Mouse (Mus musculus) ovary, adult 18-20 months (tissue): ENCODE data around the gene Atg9b.

Experiments
- DNase-seq: peaks from one replicate; pipeline ENCODE4 v3.0.0; 2022; ENCODE audit warnings: low spot score, mixed read lengths

Gene Atg9b

DNA sequence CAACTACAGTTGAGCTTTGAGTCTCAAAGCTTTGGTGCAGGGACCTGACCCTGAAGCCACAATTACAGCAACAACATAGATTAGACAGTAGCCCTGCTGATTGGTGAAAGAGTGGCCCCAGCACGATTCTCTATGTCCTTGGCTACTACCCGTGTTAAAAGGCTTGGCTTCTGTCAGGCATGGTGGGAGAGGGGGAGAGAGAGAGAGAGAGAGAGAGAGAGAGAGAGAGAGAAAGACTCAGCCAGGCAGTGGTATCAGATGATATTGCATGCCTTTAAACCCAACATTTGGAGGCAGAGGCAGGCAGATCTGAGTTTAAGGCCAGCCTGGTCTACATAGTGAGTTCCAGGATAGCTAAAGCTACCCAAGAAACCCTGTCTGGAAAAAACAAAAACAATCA, 10.0 kb downstream of the Atg9b start:
- no peak for DNase-seq

DNA sequence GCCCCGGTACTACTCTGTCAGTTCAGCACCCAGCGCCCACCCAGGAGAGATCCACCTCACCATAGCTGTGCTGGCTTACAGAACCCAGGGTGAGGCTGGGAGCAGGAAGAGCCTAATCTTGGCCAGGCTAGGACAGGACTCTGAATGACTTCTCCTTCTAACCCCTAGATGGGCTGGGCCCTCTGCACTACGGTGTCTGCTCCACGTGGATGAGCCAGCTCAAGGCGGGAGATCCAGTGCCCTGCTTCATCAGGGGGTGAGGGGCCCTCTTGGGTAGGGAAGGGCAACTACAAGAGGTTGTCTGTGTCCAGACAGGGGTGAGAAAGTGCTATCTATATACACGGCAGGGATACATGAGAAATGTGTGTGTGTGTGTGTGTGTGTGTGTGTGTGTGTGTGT, 10.5 kb downstream of the Atg9b start:
- no peak for DNase-seq

DNA sequence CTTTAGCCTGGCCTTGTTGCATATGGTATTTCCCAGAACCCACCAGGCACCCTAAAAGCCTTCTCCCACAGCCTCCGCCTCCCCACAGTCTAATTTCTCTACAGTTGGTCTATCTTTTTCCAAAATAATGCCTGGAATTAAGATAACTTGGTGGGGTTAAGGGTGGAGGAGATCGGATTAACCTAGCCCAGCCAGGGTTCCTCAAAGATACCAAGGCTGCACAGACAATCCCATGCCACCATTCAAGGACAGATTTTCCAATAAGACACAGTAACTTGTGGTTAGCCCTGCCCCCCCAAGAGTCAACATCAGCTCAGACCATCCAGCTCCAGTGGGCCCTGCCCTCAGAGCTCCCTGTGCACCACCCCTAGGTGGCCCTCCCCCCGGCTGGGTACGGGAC, 11.4 kb downstream of the Atg9b start:
- DNase-seq = no peak

DNA sequence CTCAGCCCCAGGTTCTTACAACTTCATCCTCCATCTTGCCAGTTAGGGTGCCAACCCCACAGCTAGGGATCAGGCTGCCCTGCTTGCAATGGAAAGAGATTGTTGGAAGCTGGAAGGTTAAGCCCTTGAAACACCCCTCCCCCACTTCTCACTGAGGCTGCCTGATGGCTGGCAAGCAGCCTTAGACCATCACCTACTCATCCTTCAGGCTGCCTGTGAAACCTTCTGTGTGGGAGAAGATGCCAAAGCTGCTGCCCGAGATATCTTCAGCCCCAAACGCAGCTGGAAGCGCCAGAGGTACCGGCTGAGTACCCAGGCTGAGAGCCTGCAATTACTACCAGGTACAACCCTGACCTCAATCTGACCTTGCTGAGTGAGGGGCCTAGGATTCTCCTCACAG, 12.4 kb downstream of the Atg9b start:
- no peak for DNase-seq

DNA sequence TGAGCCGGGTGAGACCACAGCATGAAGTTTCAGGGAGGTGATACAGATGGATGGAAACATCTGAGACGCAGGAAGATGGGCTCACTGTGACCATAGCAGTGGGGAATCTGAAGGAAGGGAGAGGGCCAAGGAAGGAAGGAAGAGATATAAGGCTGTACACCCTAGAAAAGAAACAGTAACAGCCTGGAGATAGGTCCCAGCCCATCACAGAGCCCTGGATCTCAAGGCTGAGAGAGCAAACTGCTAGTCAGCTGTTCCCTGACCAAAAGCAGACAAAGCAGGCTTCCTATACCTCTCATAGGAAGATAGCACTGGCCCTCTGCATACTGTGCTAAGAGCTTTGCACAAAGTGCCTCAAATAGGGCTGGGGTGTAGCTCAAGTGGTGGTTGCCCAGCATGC, 13.2 kb downstream of the Atg9b start:
- DNase-seq = no peak

DNA sequence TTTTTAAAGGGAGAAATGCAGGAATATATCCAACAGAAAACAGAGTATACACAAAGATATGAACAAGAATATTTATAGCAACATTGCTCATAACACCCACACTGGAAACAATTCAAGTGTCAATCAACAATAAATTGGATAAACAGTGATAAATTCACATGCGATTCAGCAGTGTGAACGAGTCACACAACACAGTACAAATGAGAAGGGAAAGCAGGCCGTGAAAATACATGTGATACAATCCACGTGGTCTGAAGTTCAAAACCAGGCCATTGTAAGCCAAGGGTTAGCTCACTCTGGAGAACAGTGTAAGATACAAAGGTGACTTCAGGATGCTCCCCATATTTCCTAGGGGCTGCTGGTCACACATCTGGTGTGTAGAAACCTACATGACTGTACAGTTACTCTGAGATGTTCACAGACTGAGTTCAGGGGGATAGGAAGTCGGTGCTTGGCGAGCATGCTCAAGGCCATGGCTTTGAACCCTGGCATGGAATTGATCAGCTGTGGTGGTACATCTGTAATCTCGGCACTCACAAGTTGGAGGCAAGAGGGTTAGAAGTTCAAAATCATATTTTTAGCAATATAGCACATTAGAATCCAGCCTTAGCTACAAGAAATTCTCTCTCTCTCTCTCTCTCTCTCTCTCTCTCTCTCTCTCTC, 17.1 kb downstream of the Atg9b start:
- DNase-seq = no peak

DNA sequence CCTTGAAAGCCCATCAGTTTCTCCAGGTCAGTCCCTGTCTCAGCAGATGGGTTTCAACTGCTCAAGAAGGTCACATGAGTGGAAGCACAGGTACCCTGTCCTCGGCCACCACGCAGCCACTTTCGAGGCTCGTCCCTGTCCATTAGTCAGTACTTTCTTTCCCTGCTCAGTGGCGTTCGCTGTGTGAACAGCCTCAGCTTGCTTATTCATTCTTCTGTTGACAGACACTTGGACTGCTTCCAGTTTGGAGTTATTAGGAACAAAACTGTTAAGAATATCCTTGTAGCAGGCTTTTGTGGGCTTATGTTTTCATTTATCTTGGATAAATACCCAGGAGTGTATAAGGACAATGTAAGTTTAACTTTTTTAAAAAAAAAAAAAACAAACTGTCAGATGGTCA, 17.7 kb downstream of the Atg9b start:
- no peak for DNase-seq

DNA sequence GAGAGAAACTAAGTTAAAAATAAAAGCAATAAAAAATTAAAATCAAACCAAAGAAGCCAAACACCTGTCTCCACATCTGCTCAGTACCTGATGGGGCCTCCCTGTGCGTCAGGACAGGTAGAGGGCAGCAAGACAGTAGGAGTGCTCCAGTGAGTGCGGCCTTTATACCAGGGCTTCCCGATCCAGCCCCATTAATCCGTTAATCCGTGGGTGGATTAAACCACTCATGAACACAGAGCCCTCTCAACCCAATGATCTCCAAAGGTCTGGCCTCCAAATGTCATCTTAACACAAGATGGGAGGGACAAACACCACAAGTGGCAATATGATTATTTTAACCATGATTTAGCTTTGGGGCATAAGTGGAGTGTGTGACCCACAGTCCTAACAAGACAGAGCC, 18.1 kb downstream of the Atg9b start:
- no peak for DNase-seq

DNA sequence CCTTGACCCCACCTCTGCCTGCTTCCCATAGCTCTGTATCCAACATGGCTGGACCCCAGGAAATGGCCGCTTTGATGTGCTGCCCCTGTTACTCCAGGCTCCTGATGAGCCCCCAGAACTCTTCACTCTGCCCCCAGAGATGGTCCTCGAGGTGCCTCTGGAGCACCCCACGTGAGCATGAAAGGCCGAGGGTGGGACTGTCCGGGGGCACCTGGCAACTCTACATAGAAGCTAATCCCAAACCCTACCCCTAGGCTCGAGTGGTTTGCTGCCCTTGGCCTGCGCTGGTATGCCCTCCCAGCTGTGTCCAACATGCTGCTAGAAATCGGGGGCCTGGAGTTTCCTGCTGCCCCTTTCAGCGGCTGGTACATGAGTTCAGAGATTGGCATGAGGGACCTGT, 22.2 kb downstream of the Atg9b start:
- no peak for DNase-seq

DNA sequence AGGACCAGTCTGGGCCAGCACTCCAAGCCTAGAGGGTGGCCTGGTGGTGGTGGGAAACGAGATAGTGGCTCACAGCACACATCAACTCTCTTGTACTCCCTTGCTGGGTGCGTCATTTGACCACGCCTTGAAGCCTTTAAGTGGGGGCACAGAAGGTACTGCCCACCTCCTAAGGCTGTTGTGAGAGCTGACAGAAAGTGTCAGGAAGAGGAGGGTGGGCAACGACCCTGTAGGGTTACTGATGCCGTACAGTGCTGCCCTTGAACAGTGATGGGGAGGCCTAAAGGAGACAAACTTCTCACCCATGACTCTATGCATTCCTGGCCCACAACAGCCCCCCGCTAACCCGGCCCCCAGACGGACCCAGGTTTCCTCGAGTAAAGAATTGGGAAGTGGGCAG, 25.5 kb downstream of the Atg9b start:
- no peak for DNase-seq

DNA sequence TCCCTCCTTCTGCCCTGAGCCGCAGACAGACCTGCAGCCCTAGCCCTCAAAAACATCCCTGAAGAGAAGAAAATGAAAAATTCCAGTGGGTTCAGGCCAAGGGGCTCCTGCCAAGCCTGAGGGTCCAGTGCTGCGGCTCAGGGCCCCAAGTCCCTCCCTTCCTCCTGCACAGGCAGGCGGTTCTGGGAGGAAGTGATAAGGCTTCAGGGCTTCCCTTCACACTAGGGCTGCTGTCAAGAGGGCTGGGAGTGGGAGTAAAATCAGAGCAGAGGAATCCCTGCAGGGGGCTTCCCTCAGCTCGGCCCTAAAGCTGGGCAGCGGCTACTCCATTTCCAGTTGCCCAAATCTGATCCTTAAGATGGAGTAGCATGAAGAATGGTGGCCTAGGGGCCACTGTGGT, 26.4 kb downstream of the Atg9b start:
- no peak for DNase-seq

DNA sequence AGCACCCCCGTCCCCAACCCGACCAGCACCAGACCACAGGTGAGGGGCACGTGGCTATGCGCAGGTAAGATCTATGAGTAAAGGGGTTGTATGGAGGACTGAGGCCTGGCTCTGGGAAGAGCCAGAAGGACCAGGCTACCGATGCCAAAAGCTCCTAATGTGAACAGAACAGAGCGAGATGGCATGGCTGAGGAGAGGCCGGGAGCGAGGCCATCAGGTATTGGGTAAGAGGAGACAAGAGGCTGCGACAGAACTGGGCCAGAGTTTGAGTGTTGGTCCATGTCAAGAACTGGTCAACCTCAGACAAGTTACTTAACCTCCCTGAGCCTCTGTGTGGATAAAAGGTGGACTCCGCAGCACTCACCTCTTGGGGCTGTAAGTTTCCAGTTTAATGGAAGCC, 27.0 kb downstream of the Atg9b start:
- no peak for DNase-seq

DNA sequence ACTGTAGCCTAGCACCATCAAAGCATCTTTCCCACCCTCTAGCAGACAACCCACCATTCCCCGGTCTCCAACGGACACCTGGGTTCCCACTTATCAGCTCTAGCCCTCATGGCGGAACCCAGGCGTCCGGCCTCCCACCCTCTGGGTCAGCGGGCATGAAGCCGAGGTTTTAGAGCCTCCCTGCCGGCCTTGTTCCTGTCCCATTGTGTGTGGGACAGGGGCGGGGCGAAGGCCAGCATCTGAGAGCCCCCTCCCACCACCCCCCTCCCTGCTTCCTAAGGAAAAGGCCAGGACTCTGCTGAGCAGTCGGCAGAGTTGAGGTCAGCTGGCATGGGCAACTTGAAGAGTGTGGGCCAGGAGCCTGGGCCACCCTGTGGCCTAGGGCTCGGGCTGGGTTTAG, 27.4 kb downstream of the Atg9b start, which contains the start of gene Nos3:
Nos3 (plus strand) TSS at position 303 of the 400 bp plus-strand sequence.
- DNase-seq = no peak

DNA sequence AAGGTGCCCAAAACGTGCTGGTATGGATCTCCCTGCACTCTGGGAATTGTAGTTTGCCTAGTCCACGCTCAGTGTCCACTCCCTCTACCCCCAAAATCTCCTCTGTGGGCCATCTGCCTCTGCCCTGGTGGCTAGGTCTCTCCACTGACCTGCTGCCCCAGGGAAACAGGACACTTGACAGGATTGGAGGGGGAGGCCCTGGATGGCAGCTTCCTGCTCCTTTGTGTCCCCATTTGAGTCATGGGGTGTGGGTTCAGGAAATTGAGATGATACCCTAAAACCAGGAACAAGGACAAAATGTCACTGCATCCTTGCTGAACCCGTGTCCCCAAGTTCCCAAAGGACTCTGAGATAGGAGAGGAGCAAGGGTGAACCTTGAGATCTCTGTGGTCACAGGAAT, 27.9 kb downstream of the Atg9b start:
- no peak for DNase-seq

DNA sequence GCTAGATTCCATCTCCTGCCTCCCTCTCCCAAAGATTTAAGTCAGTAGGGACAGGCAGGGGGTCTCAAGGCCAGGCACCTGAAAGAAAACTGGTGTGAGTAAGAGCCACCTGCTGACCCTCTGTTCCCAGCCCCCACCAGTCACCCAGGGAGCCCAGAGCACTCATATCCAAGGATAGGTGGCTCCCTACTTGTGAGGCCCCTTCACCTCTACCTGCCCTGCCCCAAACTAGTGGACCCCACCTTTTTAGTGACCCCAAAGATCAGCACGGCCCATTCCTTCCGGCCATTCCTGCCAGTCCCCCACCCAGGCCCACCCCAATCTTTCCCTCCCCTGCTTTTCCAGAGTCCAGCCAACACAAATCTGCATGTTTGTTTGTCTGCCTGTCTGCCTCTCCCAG, 28.5 kb downstream of the Atg9b start:
- no peak for DNase-seq

DNA sequence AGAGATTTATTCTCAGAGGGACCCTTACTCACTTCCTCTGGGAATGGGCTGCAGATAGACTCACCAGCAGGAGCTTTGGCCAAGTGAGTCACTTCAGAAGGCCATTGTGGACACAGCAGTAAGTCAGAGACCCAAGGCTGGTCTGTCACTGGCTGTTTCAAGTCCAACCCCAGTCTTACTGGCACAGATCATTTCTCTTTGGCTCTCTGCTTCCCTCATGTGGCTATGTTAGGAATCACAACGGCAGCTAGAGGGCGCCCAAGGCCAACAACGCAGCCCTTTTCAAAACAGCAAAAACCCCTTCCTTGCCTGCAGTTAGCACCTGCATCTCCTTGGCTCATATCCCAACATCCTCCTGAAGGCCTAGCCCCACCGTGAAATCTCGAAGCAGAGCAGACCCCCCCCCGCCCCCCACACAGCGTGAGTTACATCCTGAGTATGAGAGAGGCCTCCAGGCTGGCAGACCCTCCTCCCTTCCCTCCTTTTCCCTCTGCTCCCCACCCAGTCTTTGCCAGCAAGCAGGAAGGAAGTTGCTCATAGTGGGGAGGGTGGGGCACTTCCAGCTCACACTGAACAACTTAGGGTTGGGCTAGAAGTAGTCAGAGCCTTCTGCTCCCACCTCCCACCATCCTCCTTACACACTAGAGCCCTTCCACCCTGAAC, 31.0 kb downstream of the Atg9b start:
- no peak for DNase-seq

DNA sequence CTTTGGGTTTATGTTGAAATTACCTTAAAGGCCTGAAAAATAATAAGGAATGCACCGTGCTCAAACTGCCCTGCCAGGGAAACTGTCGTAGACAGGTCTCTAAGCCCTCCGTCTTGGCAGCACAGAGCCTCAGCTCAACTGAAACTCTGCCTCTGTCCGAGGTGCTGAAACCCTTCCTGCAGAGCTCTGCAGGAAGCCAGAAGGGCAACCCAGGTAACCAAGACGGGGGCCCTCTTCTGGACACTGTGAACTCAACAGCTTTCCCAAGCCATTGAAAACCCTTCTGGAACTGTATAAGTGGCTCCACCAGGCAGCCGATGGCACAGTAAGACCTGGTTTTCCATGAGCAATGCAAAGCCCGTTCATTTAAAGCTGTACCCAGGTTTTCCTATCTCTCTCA, 34.5 kb downstream of the Atg9b start:
- peak; percentile 66 for DNase-seq

DNA sequence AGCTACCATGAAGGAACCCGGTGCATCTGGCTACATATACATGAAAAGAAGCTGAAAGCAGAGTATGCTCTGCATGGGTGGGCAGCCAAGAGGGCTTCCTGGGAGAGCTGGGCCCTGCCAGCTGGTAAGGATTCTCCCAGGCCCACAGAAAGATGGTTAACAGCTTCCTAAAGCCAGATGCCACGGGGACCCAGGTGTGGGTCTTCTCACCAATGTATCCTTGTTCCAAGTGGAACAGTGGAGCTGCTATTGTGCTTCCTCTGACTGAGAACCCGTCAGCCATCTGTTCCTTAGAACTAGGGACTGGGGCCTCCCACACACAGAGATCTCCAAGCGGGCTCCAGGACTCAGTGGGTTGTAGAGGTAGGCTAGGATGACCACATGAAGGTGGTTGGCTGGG, 35.2 kb downstream of the Atg9b start:
- DNase-seq = no peak

DNA sequence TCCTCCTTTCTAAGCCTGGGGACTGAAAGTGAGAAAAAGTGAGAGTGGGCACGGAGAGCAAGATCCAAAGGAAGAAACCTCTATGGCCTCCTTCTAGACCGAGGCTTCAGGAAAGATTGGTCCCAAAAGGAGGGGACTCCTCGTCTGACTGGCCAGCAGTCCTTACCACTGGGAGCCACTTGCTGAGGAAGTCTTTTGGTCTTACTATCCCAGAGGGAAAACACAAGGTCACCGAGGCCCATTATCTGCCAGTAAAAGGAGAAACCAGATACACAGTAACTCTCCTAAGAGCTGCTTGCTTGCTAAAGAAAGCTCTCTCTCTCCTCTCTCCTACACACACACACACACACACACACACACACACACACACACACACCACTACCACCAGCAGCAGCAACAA, 38.6 kb downstream of the Atg9b start:
- DNase-seq = peak; percentile 63

DNA sequence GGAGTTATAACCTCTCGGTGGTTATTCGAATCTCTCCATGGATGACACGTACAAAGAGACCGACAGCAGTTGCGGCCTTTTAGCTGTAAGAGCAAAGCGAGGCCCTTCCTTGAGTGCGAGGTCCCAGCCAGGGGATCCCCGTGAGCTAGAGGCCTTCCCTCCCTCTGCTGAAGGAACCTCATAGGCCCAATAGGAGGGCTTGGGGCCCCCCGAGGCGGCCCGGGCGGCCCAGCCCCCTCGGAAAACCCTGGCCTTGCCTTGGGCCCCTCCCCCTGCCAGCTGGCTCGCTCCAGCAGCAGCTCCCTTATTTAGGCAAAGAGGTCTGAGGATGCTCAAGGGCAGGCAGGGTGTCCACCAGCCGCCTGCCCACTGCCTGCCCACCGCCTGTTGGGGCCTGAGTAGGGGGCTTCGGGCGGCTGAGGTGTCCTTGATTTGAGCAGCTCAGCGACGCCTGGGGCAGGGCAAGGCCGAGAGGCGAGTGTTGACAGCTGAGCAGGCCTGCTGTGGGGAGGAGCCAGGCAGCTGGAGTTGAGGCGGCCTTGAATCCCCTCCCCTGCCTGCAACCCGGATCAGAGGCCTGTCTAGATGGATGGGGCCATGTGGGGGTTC, 39.6 kb downstream of the Atg9b start:
- DNase-seq = peak; percentile 86

DNA sequence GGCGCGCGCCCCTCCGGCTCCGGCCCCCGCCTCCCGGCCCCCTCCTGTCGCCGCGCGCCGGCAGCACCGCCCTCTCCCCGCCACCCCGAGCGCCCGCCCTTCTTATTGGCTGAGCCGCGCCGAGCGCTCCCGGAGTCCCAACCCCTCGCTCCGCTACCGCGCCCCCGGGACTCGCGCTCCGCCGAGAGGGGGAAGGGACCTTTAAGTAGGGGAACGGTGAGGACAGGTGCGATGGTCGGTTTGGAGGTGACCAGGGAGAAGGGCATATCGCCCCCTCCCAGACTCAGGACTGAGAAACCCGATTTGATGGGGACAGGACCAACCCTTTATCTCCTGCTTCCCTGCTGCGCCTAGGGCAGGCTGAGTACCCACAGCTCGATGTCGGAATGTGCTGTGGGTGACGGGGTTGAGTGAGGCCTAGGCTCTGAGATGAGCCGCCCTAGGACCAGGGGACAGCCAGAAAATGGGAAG, 40.2 kb downstream of the Atg9b start:
- DNase-seq = peak; percentile 84

DNA sequence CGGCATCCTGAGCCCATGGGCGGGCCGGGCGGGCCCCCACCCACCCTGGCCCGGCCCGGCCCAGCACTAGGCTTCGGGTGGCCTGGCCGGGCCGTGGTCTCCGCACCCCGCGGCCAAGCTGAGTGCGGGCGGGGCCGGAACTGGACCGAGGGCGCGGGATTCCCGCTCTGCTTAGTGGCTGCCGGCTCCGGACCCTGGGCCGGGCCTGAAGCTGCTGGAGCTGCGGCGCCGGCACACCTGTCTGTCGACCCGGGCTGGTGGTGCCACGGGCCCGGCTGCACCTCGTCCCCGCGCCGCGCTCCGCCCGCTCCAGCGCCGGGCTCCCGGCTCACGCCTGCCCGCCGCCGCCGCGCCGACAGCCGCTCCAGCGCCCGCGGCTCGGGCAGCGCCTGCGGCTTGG, 40.7 kb downstream of the Atg9b start, which contains the start of gene Kcnh2:
Kcnh2 (minus strand) TSS at position 327 of the 400 bp plus-strand sequence.
- no peak for DNase-seq

DNA sequence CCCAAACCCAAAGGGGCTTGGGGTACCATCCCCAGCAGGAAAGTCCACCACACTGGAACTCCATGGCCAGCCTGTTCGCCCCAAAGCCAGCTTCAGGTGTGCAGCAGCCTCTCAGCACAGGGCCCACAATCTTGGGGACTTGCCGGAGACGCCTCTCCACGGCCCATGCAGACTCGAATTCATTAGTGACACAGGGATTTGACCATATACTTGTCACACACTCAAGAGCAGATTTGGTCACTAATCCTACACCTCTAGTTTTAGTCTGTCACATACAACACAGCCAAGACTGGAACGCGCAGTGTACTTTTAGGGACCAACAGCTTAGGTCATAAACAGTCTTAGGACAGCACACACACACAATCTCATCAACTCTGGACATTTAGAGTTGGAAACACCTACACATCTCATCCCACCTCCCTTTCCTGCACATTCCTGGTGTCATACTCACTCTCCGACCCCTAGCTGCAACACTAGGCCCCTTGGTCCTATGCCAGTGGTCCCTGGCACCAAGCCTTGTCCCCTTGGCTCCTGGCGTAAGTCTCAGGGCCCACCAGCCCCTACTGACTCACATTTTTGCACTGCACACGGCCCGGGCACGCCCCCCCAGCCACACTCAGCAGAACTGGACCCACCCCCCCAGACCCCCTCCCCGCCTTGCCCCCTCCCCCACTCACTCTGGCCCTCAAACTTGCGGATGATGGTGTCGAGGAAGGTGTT, 41.3 kb downstream of the Atg9b start:
- DNase-seq = no peak
